8 mouse cellular contexts compared by ENCODE assay signal in genomic region chr17:86535827-86536656, GRCm38 (mm10). TPM values are rescaled to one million over a fixed set of nuclear protein-coding genes. Genes with fewer than 3 reads are reported as not detected.
DNase-seq lines count a peak whose midpoint lies in the region; ATAC-seq and TF ChIP-seq lines count a peak whose summit lies in the region.

No protein-coding gene starts in this region.

- peak; percentile 62 for DNase-seq in MEL-GATA-1-ER (ENCODE audit: extremely low read depth, low read depth)
- DNase-seq in cerebellum, adult 18-20 months, result peak; percentile 80 to 82
- DNase-seq in forebrain, postnatal 0 days, result peak; percentile 92
- DNase-seq in layer of hippocampus, adult 8-10 months (ENCODE audit: low spot score in 2 of 2), result peak; percentile 75 to 79
- DNase-seq in lung, embryonic 14.5 days, result peak; percentile 98
- peak; percentile 82 for DNase-seq in thymus, postnatal 14 days

- peak overlapping the region; percentile 32 for H3K4me2 ChIP-seq in forebrain, postnatal 0 days (ENCODE audit: low read depth)
- H3K4me2 ChIP-seq in lung, embryonic 14.5 days, result peak overlapping the region; percentile 60

- H3K4me1 ChIP-seq in forebrain, postnatal 0 days (ENCODE audit: insufficient read depth), result no peaks in the 10 kb centered on the region
- H3K4me1 ChIP-seq in lung, embryonic 14.5 days (ENCODE audit: insufficient read depth), result no peaks in the 10 kb centered on the region
- H3K4me1 ChIP-seq in olfactory bulb, adult 2 months (ENCODE audit: control insufficient read depth, insufficient read depth, low read length), result peaks cover 11% of the 10 kb centered on the region

- no peak overlapping the region for H3K27ac ChIP-seq in forebrain, postnatal 0 days (ENCODE audit: low read depth, low read length)
- peak overlapping the region; percentile 56; the same call in 1 of the 2 replicates for H3K27ac ChIP-seq in lung, embryonic 14.5 days (ENCODE audit: low read depth)
- H3K27ac ChIP-seq in olfactory bulb, adult 2 months (ENCODE audit: insufficient read depth, low read depth, low read length), result peak overlapping the region; percentile 59; the same call in 1 of the 2 replicates

- H3K9me3 ChIP-seq in forebrain, postnatal 0 days (ENCODE audit: low read length), result no peaks in the 10 kb centered on the region
- H3K9me3 ChIP-seq in lung, embryonic 14.5 days (ENCODE audit: low read depth, low read length), result no peaks in the 10 kb centered on the region

- H3K36me3 ChIP-seq in forebrain, postnatal 0 days (ENCODE audit: insufficient read depth), result no peaks in the 10 kb centered on the region
- H3K36me3 ChIP-seq in lung, embryonic 14.5 days (ENCODE audit: insufficient read depth), result no peaks in the 10 kb centered on the region

- no peaks in the 10 kb centered on the region for H3K27me3 ChIP-seq in forebrain, postnatal 0 days (ENCODE audit: insufficient read depth, low read length)
- no peaks in the 10 kb centered on the region for H3K27me3 ChIP-seq in lung, embryonic 14.5 days (ENCODE audit: insufficient read depth, low read length)

- TF ChIP-seq CTCF in forebrain, postnatal 0 days (IDR thresholded peaks at IDR 0.05; ENCODE audit: low read depth), result peak; percentile 97
- peak; percentile 97 for TF ChIP-seq CTCF in lung, embryonic 14.5 days (IDR thresholded peaks at IDR 0.05; ENCODE audit: low read depth)
- TF ChIP-seq CTCF in olfactory bulb, adult 2 months (IDR thresholded peaks at IDR 0.05; ENCODE audit: insufficient read depth, low read depth, low read length), result no peak

- peak; percentile 87 for ATAC-seq in forebrain, postnatal 0 days
- ATAC-seq in hematopoietic stem cell, adult 5-6 weeks (replicated peaks in 1 of 2; ENCODE audit: insufficient read depth in 1 of 2, low FRiP score in 2 of 2, low TSS enrichment in 1 of 2, low read depth in 1 of 2, poor library complexity in 2 of 2, severe bottlenecking in 2 of 2), result peak; percentile 78 to 84
- peak; percentile 68 for ATAC-seq in lung, embryonic 14.5 days (ENCODE audit: insufficient read depth)

- H3K4me3 ChIP-seq in forebrain, postnatal 0 days (ENCODE audit: low read depth, low read length), result peak overlapping the region; percentile 8; the same call in 1 of the 2 replicates
- H3K4me3 ChIP-seq in lung, embryonic 14.5 days (ENCODE audit: low read depth, low read length), result peak overlapping the region; percentile 21
- no peak overlapping the region; the same call in 1 of the 2 replicates for H3K4me3 ChIP-seq in olfactory bulb, adult 2 months (ENCODE audit: insufficient read depth, low read depth, low read length)

- WGBS in forebrain, postnatal 0 days, result 39% methylated on average over 22 of the region's 22 CpGs
- 6% methylated on average over 22 of the region's 22 CpGs for WGBS in lung, embryonic 14.5 days
- 14% methylated on average over 22 of the region's 22 CpGs for WGBS in olfactory bulb, adult 2 months

- no peak overlapping the region for H3K9ac ChIP-seq in forebrain, postnatal 0 days
- peak overlapping the region; percentile 13 for H3K9ac ChIP-seq in lung, embryonic 14.5 days

- TF ChIP-seq POLR2A in olfactory bulb, adult 2 months (IDR thresholded peaks at IDR 0.05; ENCODE audit: insufficient read depth, low read depth, low read length), result no peak

RNA-seq across cellular contexts. Expression of gene Gm10309, which starts 31.0 kb away (rescaled TPM):
- total RNA-seq in forebrain, postnatal 0 days (2014; rRNA removed), result not detected in 2 replicates
- 0.22 TPM in 1 of 2 replicates, not detected in the other for polyA plus RNA-seq in forebrain, postnatal 0 days (2015; fragmentation: Nextera tagmentation; extraction: Ambion mirVana)
- not detected in 2 replicates for total RNA-seq in hematopoietic stem cell, adult 5-6 weeks (2017)
- not detected for total RNA-seq in layer of hippocampus, adult 8-10 months (2022)
- polyA plus RNA-seq in lung, embryonic 14.5 days (2014; fragmentation: Nextera tagmentation; extraction: Ambion mirVana), result 0.53 and 0.57 TPM in 2 replicates
- not detected in 2 replicates for polyA plus RNA-seq in olfactory bulb, adult 2 months (2012; ENCODE audit: insufficient read depth, insufficient read length, low replicate concordance, missing spikeins)
